17 mouse cellular contexts compared by ENCODE assay signal in genomic region chr3:100503882-100504281, GRCm38 (mm10).
"Had no signal": no experiment of that assay in that cellular context is flagged by ENCODE, and none has a peak within 500 bp of the region (broad histone marks: within the 10 kb centered on the region; RNA-seq: fewer than 3 reads in every experiment).

No protein-coding gene starts in this region.

- H3K4me3 ChIP-seq: lung, embryonic 15.5 days; megakaryocyte, embryonic 14.5 days; midbrain, embryonic 12.5 days; midbrain, embryonic 15.5 days; neural tube, embryonic 12.5 days; stomach, embryonic 15.5 days had no signal

- H3K4me2 ChIP-seq: lung, embryonic 15.5 days; midbrain, embryonic 12.5 days; midbrain, embryonic 15.5 days; neural tube, embryonic 12.5 days; stomach, embryonic 15.5 days had no signal

- H3K27me3 ChIP-seq: lung, embryonic 15.5 days; midbrain, embryonic 12.5 days; midbrain, embryonic 15.5 days; neural tube, embryonic 12.5 days; stomach, embryonic 15.5 days had no signal

- H3K27ac ChIP-seq: lung, embryonic 15.5 days; macrophage; midbrain, embryonic 12.5 days; midbrain, embryonic 15.5 days; neural tube, embryonic 12.5 days; stomach, embryonic 15.5 days; stomach, postnatal 0 days had no signal

- H3K4me1 ChIP-seq: lung, embryonic 15.5 days; midbrain, embryonic 12.5 days; midbrain, embryonic 15.5 days; neural tube, embryonic 12.5 days; stomach, embryonic 15.5 days had no signal

- H3K9me3 ChIP-seq: lung, embryonic 15.5 days; midbrain, embryonic 15.5 days; neural tube, embryonic 12.5 days; stomach, embryonic 15.5 days had no signal

- H3K9ac ChIP-seq: liver, postnatal 0 days; lung, embryonic 15.5 days; midbrain, embryonic 12.5 days; midbrain, embryonic 15.5 days; neural tube, embryonic 12.5 days; stomach, embryonic 15.5 days had no signal

- DNase-seq: liver, postnatal 0 days; lung, adult 2 months; lung, postnatal 14 days; lung, postnatal 36 days; right cerebral cortex, postnatal 14 days; thymus, adult 2 months; thymus, postnatal 25 days; thymus, postnatal 4 days had no signal

- ATAC-seq: liver, postnatal 0 days; lung, postnatal 0 days; midbrain, embryonic 15.5 days had no signal

- H3K36me3 ChIP-seq: lung, embryonic 15.5 days; midbrain, embryonic 12.5 days; midbrain, embryonic 15.5 days; neural tube, embryonic 12.5 days; stomach, embryonic 15.5 days had no signal
